Mouse (Mus musculus) kidney, adult 2 months (tissue): ENCODE data around the gene Gxylt1. TPM values are rescaled to one million over a fixed set of nuclear protein-coding genes. Genes with fewer than 3 reads are reported as not detected.

Experiments
- DNase-seq: peaks from one replicate; pipeline ENCODE4 v3.0.0; 2021
- H3K27ac ChIP-seq: fragments of 200-500 bp; 2 replicates; pipeline ENCODE4 v1.5.1; 2012; ENCODE audit warnings: low read depth, low read length, control low read depth, inconsistent platforms; ENCODE audit not compliant: insufficient read depth
- H3K27me3 ChIP-seq: fragments of 200-500 bp; replicated peaks from 2 replicates; pipeline ENCODE4 v1.6.1; 2012; ENCODE audit warnings: mild to moderate bottlenecking, moderate library complexity, low read length, inconsistent platforms; ENCODE audit not compliant: control insufficient read depth, insufficient read depth
- H3K36me3 ChIP-seq: fragments of 200-500 bp; 2 replicates; pipeline ENCODE4 v1.6.1; 2012; ENCODE audit warnings: mild to moderate bottlenecking, moderate library complexity, low read length, inconsistent platforms; ENCODE audit not compliant: control insufficient read depth, insufficient read depth
- H3K4me1 ChIP-seq: fragments of 200-500 bp; 2 replicates; pipeline ENCODE4 v1.6.1; 2011; ENCODE audit warnings: low read length; ENCODE audit not compliant: control insufficient read depth, insufficient read depth
- H3K4me3 ChIP-seq: fragments of 200-500 bp; 2 replicates; pipeline ENCODE4 v1.5.1; 2011; ENCODE audit warnings: mild to moderate bottlenecking, low read depth, low read length, control low read depth; ENCODE audit not compliant: insufficient read depth
- CTCF ChIP-seq: fragments of 200-500 bp; conservative IDR thresholded peaks from 2 replicates; pipeline ENCODE4 v1.5.1; 2011; ENCODE audit warnings: low read depth, mild to moderate bottlenecking, control low read depth, low read length, moderate library complexity, mixed read lengths; ENCODE audit not compliant: insufficient read depth, insufficient read length
- POLR2A ChIP-seq: fragments of 200-500 bp; IDR thresholded peaks from one replicate; pipeline ENCODE4 v1.6.1; 2011; ENCODE audit warnings: low read depth, low read length, control low read depth
- WGBS: fragments of 180-500 bp; shearing (Covaris S2); methylation state at CpG from one replicate; pipeline ENCODE4 v1.1.7; 2018; 5-methylcytosine and 5-hydroxymethylcytosine counted together
- polyA plus RNA-seq: library from polyadenylated mRNA; depleted of rRNA; stranded (reverse); fragments of >200 nt; gene quantifications from 2 replicates; pipeline ENCODE4 v1.2.3, GENCODE M21; 2012

The Gxylt1 gene
- polyA plus RNA-seq, 1 experiment: 4.1 TPM

DNA sequence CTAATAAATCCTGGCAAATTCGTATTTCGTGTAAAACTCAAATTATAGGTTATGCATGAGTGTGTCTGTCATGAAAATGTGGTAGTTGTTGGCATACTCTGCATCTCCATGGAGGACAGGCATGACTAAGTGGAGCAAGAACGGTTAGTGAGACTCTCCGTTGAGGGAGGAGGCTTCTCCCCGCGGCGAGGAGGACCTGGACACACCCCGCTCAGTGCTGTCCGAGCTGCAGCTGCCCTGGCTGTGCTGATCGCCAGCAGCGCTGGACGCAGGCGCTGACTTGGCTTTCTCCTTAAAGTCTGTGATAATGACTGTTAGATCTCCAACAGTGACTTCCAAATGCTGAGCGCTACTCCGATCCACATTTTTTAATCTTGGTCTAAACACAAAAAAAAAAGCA is 10.3 kb upstream of the Gxylt1 start:
- no peaks in the 10 kb centered on the region for H3K36me3 ChIP-seq
- no peak for DNase-seq
- WGBS: 84% methylated on average over 15 of the region's 15 CpGs

DNA sequence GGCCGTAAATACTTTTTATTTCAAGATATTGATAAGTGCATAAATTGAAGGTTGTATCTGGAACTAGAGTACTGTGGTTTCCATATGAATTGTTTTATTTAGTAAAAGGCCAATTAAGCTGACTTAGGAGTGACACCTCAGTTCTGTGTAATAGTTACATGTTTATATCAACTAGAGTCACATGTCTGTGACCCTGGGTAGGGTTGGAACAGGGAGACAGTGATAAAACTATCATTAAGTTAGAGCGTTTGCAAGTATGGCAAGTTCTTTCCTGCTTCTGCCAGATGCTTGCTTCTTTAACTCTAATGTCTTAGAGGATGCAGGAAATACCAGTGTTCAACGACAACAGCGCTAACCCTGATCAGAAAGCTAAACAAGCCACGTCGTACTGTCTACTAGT is 9.3 kb upstream of the Gxylt1 start:
- H3K27ac ChIP-seq: no peak overlapping the region
- H3K27me3 ChIP-seq: no peaks in the 10 kb centered on the region
- no peaks in the 10 kb centered on the region for H3K4me1 ChIP-seq
- TF ChIP-seq CTCF: no peak
- no peak for TF ChIP-seq POLR2A
- no peaks in the 10 kb centered on the region for H3K36me3 ChIP-seq
- H3K4me3 ChIP-seq: no peak overlapping the region
- no peak for DNase-seq
- 77% methylated on average over 6 of the region's 6 CpGs for WGBS

More for the DNA sequence above, 10.3 kb upstream of the Gxylt1 start:
- Histone ChIP-seq H3K27me3 (no peaks in the 10 kb centered on the region), H3K27ac (no peak overlapping the region), H3K4me3 (no peak overlapping the region), H3K4me1 (no peaks in the 10 kb centered on the region)
- no peak for TF ChIP-seq POLR2A
- TF ChIP-seq CTCF: no peak

DNA sequence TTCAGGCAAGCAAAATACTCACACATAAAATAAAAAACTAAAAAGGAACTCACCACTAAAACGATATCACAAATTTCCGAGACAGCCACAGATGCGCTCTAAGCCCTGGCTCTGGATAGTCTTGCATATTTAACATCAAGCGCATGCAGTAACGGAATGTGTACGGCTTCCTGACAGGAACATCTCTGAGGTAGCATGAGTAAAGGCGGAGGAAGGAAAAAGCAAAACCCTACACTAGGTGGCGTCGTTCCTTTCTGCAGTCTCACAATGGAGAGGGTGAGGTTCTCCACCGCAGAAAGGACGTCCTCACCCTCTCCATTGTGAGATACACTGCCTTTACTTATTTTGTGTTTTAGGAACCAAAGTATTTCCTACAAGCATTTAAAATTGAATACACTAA is 8.4 kb upstream of the Gxylt1 start:
- H3K4me1 ChIP-seq: no peaks in the 10 kb centered on the region
- DNase-seq: no peak
- H3K27ac ChIP-seq: no peak overlapping the region
- H3K27me3 ChIP-seq: no peaks in the 10 kb centered on the region
- no peaks in the 10 kb centered on the region for H3K36me3 ChIP-seq
- no peak overlapping the region for H3K4me3 ChIP-seq
- WGBS: 78% methylated on average over 11 of the region's 11 CpGs
- peak; percentile 49 for TF ChIP-seq CTCF
- TF ChIP-seq POLR2A: no peak

DNA sequence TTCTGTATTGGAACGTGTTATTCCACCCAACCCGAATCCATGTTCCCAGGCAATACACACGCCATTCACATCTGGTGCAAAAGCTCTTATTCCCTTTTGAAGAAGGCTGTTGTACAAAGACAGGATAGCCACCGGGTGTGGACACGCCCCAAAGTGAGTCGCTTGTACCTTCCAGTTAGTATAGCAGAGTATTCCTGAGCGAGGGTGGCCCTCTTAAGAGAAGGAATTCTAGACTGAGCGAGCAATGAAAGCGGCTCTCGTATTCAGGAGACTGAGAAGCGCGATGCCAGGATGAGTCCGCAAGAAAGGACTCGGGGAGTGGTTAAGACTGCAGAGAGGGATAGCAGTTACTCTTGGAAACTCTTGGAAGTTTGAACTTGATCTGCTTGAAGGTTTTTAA is 1.3 kb upstream of the Gxylt1 start:
- no peak for TF ChIP-seq POLR2A
- no peak for TF ChIP-seq CTCF
- H3K4me3 ChIP-seq: peak overlapping the region; percentile 34
- H3K27me3 ChIP-seq: no peaks in the 10 kb centered on the region
- no peaks in the 10 kb centered on the region for H3K36me3 ChIP-seq
- 2% methylated on average over 14 of the region's 14 CpGs for WGBS
- DNase-seq: peak; percentile 19
- H3K27ac ChIP-seq: no peak overlapping the region
- H3K4me1 ChIP-seq: peaks cover 8% of the 10 kb centered on the region; the same call in 1 of the 2 replicates

DNA sequence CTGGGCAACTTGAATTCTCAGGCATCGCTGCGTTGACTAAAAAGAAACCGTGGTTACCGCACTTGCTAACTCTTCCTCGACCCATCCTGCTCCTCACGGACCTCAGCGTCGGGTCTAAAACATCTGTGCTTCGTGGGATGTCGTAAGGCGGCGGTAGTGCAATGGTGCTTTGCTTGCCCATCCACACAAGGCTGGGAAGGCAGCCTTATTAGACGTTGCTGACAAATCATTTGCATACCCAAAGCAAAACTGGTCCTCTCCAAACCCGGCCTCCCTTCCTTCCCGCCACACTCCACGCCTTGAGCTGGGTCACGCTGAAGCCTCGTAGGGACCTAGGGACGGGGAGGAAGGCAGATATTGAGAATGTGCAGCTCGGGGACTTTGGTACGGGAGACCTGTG is 644 bp upstream of the Gxylt1 start:
- WGBS: 0% methylated on average over 21 of the region's 21 CpGs
- no peaks in the 10 kb centered on the region for H3K36me3 ChIP-seq
- H3K4me1 ChIP-seq: peaks cover 8% of the 10 kb centered on the region; the same call in 1 of the 2 replicates
- peak overlapping the region; percentile 88 for H3K4me3 ChIP-seq
- no peaks in the 10 kb centered on the region for H3K27me3 ChIP-seq
- no peak for DNase-seq
- H3K27ac ChIP-seq: peak overlapping the region; percentile 63
- TF ChIP-seq POLR2A: no peak
- no peak for TF ChIP-seq CTCF

DNA sequence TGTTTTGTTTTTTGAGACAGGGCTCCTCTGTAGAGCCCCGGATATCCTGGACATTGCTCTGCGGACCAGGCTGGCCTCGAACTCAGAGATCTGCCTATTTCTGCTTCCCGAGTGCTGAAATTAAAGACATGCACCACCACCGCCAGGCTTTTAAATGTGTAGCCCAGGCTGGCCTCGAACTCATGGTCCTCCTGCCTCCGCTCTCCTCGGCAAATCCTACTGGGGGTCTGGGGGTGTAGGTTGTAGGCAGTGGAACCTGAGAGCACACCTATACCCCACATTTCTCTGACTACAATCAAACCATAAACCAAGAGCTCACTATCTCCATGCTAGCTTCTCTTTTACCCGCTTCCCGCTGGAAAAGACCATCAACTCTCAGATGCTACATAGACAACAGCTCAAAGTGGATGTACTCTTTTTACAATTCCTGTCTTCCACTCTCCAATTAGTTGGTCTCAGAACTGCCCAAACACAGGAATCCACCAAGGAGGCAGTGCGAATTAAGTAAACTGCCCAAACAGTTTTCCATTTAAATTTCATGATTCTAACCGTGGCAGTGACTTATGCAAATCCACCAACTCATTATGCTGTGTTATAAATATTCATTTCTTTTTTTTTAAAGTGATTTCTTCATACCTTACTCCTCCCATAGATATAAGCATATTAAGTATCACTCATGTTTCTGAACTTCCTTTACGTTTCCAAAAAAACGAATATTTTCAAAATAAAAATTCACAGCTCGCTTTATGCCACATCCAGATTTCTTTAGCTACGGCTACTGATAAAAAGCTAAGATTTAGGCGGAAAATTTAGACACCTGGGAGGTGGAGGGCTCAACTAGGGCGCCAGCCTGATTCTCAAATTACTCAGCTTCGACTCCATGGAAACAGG is 946 bp downstream of the Gxylt1 start:
- DNase-seq: no peak
- TF ChIP-seq CTCF (no peak), POLR2A (no peak)
- no peak overlapping the region for H3K27ac ChIP-seq

DNA sequence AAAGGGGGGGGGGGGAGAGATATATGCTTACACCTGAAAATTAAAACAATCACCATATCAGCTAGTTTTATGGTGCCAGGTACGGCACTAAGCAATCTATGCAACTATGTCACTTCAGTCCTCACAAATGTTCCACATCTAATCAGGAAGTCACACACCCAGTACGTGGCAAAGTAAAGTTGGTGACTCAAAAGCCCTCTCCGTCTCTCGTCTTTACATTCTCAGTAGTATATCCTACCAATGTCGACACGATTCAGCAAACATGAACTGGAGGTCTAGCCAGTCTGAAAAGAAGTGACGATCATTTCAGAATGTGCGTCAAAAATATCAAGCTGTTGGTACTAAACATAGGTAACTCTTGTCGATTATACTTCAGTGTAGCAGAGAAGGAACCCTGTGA is 2.0 kb downstream of the Gxylt1 start:
- 81% methylated on average over 9 of the region's 9 CpGs for WGBS
- H3K4me1 ChIP-seq: peaks cover 8% of the 10 kb centered on the region; the same call in 1 of the 2 replicates
- DNase-seq: no peak
- TF ChIP-seq CTCF: no peak
- no peak for TF ChIP-seq POLR2A
- no peak overlapping the region for H3K4me3 ChIP-seq
- H3K27ac ChIP-seq: no peak overlapping the region
- H3K27me3 ChIP-seq: no peaks in the 10 kb centered on the region
- no peaks in the 10 kb centered on the region for H3K36me3 ChIP-seq

More for the DNA sequence above, 946 bp downstream of the Gxylt1 start:
- Histone ChIP-seq H3K4me3 (peak overlapping the region; percentile 89), H3K4me1 (peaks cover 8% of the 10 kb centered on the region; the same call in 1 of the 2 replicates), H3K27me3 (no peaks in the 10 kb centered on the region), H3K36me3 (no peaks in the 10 kb centered on the region)
- 39% methylated on average over 19 of the region's 19 CpGs for WGBS
